Mouse (Mus musculus) Muller cell, postnatal 12 days (primary cell): ENCODE results near the gene Inpp5f.
"Not testable (repeated sequence)": the region's sequence is repeated elsewhere in the genome, so short reads cannot be mapped to it uniquely, and the experiment has no call there.

Source experiments
- DNase-seq: peaks from one replicate; pipeline ENCODE4 v3.0.0-alpha.2; 2015; ENCODE audit errors: inconsistent ontology term

Gene Inpp5f

GRCm38 (mm10) chr7:128656970-128657369 lies 45.8 kb downstream of the Inpp5f start:
- DNase-seq, result no peak

- no peak for DNase-seq
Observed at GRCm38 (mm10) chr7:128663906-128664305, 52.8 kb downstream of the Inpp5f start.

- DNase-seq, result no peak
Observed at GRCm38 (mm10) chr7:128664861-128665377, 53.8 kb downstream of the Inpp5f start.

GRCm38 (mm10) chr7:128667788-128668187 lies 56.7 kb downstream of the Inpp5f start:
- DNase-seq, result no peak

DNA sequence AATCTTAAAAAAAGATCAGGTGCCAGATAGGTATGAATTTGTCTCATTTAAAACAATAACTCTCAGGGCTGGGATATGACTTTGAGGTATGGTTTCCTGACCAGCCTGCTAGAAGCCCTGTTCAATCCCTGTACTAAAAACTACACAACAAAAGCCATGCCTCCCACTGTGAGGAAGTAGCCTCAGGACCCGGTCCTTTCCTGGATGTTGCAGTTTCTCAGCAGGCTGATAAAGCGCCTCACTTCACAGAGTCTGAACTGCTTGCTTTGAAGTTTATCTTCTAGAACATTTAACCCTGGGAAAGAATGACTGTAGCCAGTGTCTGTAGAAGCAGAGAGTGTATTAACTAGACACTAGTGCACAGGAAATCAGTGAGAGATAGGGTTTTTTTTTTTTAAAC lies 57.7 kb downstream of the Inpp5f start:
- no peak for DNase-seq

- peak; percentile 93 for DNase-seq
Observed at GRCm38 (mm10) chr7:128671952-128672351, 60.8 kb downstream of the Inpp5f start.

DNA sequence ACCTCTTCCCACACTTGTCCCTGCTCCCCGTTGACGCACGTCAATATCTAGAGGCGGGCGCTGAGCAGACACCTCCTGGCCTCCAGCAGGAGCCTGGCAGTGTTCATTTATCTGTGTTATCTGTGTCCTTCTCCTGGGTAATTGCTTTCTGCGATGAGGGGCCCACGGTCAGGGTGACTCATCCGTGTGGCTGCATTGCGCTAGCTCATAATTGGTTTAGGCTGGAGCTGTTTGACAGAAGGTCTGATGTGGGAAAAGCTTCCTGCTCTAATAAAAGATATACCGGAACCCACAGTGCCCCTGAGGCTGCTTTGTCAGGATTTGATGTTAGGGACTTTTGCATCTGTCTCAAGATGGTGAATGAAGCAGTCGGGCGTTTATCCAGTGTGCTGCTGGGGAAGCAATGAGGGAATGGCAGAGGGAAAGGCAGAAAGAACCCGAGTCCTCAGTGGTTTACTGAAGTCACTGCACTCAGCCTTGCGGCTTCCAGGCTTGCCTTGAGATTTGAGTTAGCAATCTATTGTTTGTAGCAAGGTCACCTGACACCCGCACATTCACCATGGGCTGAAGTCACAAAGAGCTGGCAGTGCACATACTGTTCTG lies 61.4 kb downstream of the Inpp5f start:
- DNase-seq, result peak; percentile 91

DNA sequence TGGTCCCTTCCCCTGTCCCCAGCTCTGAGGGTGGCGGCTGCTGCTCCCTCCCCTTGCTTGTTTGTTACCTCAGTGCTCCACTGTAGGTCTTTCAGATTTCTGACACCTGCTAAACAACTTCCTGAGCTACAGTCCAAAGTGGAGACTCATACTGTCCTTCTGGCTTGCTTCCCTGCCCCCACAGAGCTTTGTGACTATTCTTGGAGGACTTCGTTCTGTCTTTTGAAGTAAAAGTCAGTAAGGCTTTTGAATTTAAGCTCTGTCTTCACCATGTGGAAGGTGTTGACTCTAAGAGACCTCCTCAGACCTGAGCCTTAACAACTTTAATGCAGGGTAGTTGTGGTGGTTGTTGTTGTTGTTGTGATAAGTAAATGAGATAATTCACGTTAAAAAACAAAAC lies 67.4 kb downstream of the Inpp5f start:
- no peak for DNase-seq

DNA sequence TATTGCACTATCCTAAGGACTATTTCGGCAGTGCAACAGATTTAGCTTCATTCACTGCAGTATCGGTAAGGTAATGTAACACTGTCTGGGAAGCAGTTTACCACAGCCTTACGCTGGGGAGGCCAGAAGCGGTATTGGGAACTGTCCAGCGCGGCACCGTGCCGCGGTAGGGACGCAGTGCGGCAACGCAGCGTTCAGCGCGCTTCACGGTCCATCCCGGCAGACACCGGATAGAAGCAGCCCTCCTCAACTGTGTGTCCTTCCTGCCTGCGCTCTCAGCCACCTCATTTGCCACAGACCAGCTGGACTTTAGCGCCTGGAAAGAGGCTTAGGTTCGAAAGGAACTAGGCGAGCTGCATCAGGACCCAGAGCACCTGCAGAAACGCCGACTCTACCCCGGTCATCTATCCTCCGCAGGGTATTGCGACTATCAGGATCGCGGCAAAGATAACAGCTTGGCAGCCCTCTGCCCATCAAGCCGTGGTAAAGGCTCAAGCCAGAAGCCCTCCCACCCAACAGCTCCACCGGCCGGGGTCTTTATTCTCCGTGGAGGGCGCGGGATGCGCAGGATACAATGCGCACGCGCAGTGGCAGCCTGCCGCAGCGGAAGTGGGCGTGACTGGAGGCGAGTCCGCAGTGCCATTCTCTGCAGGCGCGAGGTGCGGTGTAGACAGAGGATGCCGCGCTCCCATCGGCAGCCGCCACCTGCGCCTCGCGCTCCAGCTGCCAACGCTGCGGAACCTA lies 76.9 kb downstream of the Inpp5f start:
- DNase-seq, result peak; percentile 60

- peak; percentile 17 for DNase-seq
Observed at GRCm38 (mm10) chr7:128689347-128689746, 78.2 kb downstream of the Inpp5f start.

- peak; percentile 77 for DNase-seq
Observed at GRCm38 (mm10) chr7:128690070-128690469, 78.9 kb downstream of the Inpp5f start.

GRCm38 (mm10) chr7:128690796-128691195 lies 79.7 kb downstream of the Inpp5f start:
- peak; percentile 3 for DNase-seq

GRCm38 (mm10) chr7:128692163-128692562 lies 81.0 kb downstream of the Inpp5f start:
- no peak for DNase-seq

DNA sequence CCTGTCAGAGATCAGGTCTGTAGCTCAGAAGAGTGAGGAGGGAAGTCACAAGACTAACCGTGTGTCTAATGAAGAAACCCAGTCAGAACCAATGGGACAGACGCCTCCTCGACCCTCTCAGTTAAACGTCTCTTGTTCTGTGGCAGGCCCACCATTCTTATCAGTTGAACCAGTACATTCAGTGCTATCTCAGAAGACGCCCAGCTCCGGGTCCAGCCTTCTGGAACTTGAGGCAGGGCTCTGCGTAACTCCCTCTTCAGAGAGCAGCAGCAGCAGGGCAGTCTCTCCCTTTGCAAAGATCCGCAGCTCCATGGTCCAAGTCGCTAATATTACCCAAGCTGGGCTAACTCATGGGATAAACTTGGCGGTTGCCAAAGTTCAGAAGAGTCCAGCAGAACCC lies 83.7 kb downstream of the Inpp5f start:
- DNase-seq, result no peak

GRCm38 (mm10) chr7:128699959-128700358 lies 88.8 kb downstream of the Inpp5f start:
- not testable (repeated sequence) for DNase-seq

DNA sequence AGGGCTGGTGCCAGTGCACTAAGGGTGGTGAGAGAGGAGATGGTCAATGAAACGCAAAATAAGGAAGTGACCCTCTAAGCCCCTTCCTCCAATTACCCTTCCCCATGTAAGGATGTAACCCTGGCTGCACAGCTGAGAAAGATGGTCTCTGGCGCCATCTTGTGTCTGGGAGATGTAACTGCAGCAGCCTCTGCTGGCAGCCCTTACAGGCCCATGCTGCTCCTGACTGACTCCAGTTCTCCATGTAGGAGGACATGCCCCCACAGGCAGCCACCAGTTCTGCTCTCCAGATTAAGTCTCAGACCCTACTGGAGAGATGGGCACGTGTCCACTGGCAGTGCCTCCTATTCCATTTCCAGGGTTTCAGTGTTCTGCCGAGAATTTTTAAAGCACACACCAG lies 94.6 kb downstream of the Inpp5f start:
- DNase-seq, result peak; percentile 42

DNA sequence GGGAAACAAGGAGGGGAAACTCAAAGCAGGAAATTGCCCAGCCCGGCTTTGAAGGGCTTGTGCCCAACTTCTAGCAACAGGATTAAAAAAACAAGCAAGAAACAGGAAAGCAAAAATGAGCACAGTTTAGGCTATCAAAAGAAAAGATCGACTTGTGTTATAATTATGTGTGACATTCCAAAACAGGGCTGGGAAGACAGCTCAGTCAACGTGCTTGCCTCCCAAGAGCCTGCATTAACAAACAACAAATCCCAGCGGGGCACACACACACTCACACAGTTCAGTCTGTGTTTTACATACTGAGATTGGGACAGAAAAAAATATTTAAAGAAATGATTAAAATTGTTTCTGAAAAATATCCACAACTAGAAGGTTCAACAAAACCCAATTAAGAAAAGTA lies 106.9 kb downstream of the Inpp5f start:
- no peak for DNase-seq

- peak; percentile 72 for DNase-seq
Observed at GRCm38 (mm10) chr7:128724761-128725160, 113.6 kb downstream of the Inpp5f start.

GRCm38 (mm10) chr7:128725189-128725588 lies 114.1 kb downstream of the Inpp5f start:
- DNase-seq, result no peak

DNA sequence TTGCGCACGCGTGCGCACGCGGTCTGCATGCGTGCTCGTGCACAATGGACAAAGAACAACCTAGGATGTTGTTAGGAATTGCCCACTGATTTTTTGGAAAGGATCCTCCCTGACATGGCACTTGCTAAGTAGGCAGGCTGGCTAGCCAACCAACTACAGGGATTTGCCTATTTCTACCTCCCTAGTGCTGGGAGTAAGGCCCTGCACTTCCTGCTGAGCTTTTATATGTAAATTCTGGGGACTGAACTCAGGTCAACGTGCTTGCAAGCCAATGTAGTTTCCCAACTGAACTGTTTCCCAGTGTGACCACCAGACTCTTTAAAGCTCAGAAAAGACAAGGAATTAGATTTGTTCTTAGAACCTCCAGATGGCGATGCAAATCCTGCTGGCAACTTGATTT lies 115.9 kb downstream of the Inpp5f start:
- no peak for DNase-seq

DNA sequence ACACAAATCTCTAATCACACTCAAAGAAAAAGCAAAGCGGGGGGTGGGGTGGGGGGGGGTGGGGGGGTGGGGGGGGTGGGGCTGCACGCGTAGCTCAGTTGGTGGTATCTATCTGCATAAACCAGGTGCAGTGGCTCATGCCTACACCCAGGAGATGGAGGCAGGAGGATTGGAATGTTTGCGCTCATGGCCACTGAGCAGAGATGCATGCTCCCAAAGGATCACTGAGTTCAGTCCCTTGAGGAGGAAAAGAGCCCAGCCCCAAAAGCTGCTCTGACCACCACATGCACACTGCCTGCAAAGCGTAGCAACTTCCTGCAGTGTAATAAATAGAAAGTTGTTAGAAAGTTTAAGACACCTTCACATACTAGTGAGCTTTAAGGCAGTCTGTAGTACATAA lies 116.6 kb downstream of the Inpp5f start:
- no peak for DNase-seq

- DNase-seq, result no peak
Observed at GRCm38 (mm10) chr7:128728738-128729137, 117.6 kb downstream of the Inpp5f start.

- no peak for DNase-seq
Observed at GRCm38 (mm10) chr7:128731585-128731984, 120.5 kb downstream of the Inpp5f start.
